Mouse (Mus musculus): ENCODE data around the gene Impg2. TPM values are rescaled to one million over a fixed set of nuclear protein-coding genes. Genes with fewer than 3 reads are reported as not detected.

Gene Impg2
- total and polyA plus RNA-seq, 2 experiments from 2014 or later: 0.08 to 0.48 TPM

GRCm38 (mm10) chr16:56298248-56298647 lies 94.1 kb downstream of the Impg2 start:
- H3K4me2 ChIP-seq (ENCODE audit: low read depth): no peak overlapping the region
- H3K9ac ChIP-seq: no peak overlapping the region
- DNase-seq: no peak
- TF ChIP-seq CTCF (IDR thresholded peaks at IDR 0.05; ENCODE audit: low read depth): no peak
- no peaks in the 10 kb centered on the region for H3K9me3 ChIP-seq (ENCODE audit: low read length)
- 91% methylated on average over 6 of the region's 6 CpGs for WGBS
- H3K4me3 ChIP-seq (ENCODE audit: low read depth, low read length): no peak overlapping the region
- no peak for ATAC-seq
- H3K27ac ChIP-seq (ENCODE audit: low read depth, low read length): no peak overlapping the region
- no peaks in the 10 kb centered on the region for H3K27me3 ChIP-seq (ENCODE audit: insufficient read depth, low read length)
- no peaks in the 10 kb centered on the region for H3K36me3 ChIP-seq (ENCODE audit: insufficient read depth)
- no peaks in the 10 kb centered on the region for H3K4me1 ChIP-seq (ENCODE audit: insufficient read depth)

DNA sequence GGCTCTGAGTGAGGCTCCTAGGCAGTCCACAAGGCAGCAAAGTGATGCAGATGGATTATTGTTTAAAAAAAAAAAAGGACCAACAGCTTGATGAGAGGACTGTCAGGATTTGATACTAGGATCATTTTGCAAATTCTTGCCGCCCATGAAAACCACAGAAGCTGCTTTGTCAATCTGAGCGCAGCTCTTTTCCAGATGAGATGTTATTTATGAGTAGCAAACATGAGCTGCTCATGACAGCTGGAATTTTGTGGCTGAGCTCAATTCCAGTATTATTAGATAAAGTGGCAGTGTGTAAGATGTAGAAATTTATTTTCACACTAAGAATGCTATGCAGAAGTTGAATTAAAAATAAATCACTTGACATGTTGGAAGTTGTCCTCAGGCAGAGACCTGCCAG lies 94.7 kb downstream of the Impg2 start:
- H3K9me3 ChIP-seq (ENCODE audit: low read length): no peaks in the 10 kb centered on the region
- H3K4me1 ChIP-seq (ENCODE audit: insufficient read depth): no peaks in the 10 kb centered on the region
- no peak overlapping the region for H3K27ac ChIP-seq (ENCODE audit: low read depth, low read length)
- ATAC-seq: no peak
- no peaks in the 10 kb centered on the region for H3K36me3 ChIP-seq (ENCODE audit: insufficient read depth)
- H3K9ac ChIP-seq: no peak overlapping the region
- no peaks in the 10 kb centered on the region for H3K27me3 ChIP-seq (ENCODE audit: insufficient read depth, low read length)
- H3K4me2 ChIP-seq (ENCODE audit: low read depth): no peak overlapping the region
- H3K4me3 ChIP-seq (ENCODE audit: low read depth, low read length): no peak overlapping the region
- 91% methylated on average over 2 of the region's 2 CpGs for WGBS
- DNase-seq: no peak
- TF ChIP-seq CTCF (IDR thresholded peaks at IDR 0.05; ENCODE audit: low read depth): no peak

DNA sequence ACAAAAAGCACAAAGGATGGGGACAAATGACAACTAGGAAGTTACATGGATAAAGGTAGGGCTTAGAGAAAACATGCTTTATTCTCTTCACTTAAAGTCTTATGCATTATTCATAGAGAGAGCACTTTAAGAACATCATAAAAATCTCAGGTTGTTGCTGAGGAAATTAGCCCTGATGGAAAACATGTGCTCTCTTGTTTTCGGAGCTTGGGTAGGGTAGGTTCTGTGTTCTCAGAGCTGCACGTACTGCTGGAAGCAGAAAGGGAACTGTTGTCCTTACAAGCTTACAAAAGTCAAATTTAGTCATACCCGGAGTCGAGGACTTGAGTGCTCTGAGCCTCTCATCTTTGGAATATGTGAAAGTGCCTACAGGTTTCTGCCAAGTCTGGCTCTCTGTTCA lies 98.9 kb downstream of the Impg2 start:
- Histone ChIP-seq H3K36me3 (ENCODE audit: insufficient read depth) (no peaks in the 10 kb centered on the region), H3K4me1 (ENCODE audit: insufficient read depth) (no peaks in the 10 kb centered on the region), H3K27me3 (ENCODE audit: insufficient read depth, low read length) (no peaks in the 10 kb centered on the region), H3K4me3 (ENCODE audit: low read depth, low read length) (no peak overlapping the region), H3K4me2 (ENCODE audit: low read depth) (no peak overlapping the region), H3K9me3 (ENCODE audit: low read length) (no peaks in the 10 kb centered on the region), H3K27ac (ENCODE audit: low read depth, low read length) (no peak overlapping the region), H3K9ac (no peak overlapping the region)
- no peak for TF ChIP-seq CTCF (IDR thresholded peaks at IDR 0.05; ENCODE audit: low read depth)
- DNase-seq: no peak
- 69% methylated on average over 4 of the region's 4 CpGs for WGBS
- no peak for ATAC-seq

- Histone ChIP-seq H3K27ac (ENCODE audit: low read depth, low read length) (no peak overlapping the region), H3K36me3 (ENCODE audit: insufficient read depth) (no peaks in the 10 kb centered on the region), H3K27me3 (ENCODE audit: insufficient read depth, low read length) (no peaks in the 10 kb centered on the region), H3K4me2 (ENCODE audit: low read depth) (no peak overlapping the region), H3K9me3 (ENCODE audit: low read length) (no peaks in the 10 kb centered on the region), H3K4me1 (ENCODE audit: insufficient read depth) (no peaks in the 10 kb centered on the region), H3K4me3 (ENCODE audit: low read depth, low read length) (no peak overlapping the region), H3K9ac (no peak overlapping the region)
- DNase-seq (no peak), ATAC-seq (peak; percentile 14; the same call in 1 of the 2 replicates)
- WGBS: 85% methylated on average over 4 of the region's 4 CpGs
- peak; percentile 17; the same call in 1 of the 2 replicates for TF ChIP-seq CTCF (IDR thresholded peaks at IDR 0.05; ENCODE audit: low read depth)
Measured at GRCm38 (mm10) chr16:56304167-56304566, 100.1 kb downstream of the Impg2 start.

GRCm38 (mm10) chr16:56307575-56307974 lies 103.5 kb downstream of the Impg2 start:
- TF ChIP-seq CTCF (IDR thresholded peaks at IDR 0.05; ENCODE audit: low read depth): no peak
- no peaks in the 10 kb centered on the region for H3K4me1 ChIP-seq (ENCODE audit: insufficient read depth)
- no peaks in the 10 kb centered on the region for H3K36me3 ChIP-seq (ENCODE audit: insufficient read depth)
- WGBS: 26% methylated on average over 4 of the region's 4 CpGs
- DNase-seq (no peak), ATAC-seq (no peak)
- H3K9ac ChIP-seq: no peak overlapping the region
- no peaks in the 10 kb centered on the region for H3K9me3 ChIP-seq (ENCODE audit: low read length)
- H3K4me3 ChIP-seq (ENCODE audit: low read depth, low read length): no peak overlapping the region
- no peak overlapping the region for H3K27ac ChIP-seq (ENCODE audit: low read depth, low read length)
- H3K27me3 ChIP-seq (ENCODE audit: insufficient read depth, low read length): no peaks in the 10 kb centered on the region
- H3K4me2 ChIP-seq (ENCODE audit: low read depth): no peak overlapping the region

GRCm38 (mm10) chr16:56311291-56311690 lies 107.2 kb downstream of the Impg2 start:
- ATAC-seq (no peak), DNase-seq (peak; percentile 24)
- no peak overlapping the region for H3K4me2 ChIP-seq (ENCODE audit: low read depth)
- H3K36me3 ChIP-seq (ENCODE audit: insufficient read depth): no peaks in the 10 kb centered on the region
- H3K9me3 ChIP-seq (ENCODE audit: low read length): no peaks in the 10 kb centered on the region
- H3K27me3 ChIP-seq (ENCODE audit: insufficient read depth, low read length): no peaks in the 10 kb centered on the region
- TF ChIP-seq CTCF (IDR thresholded peaks at IDR 0.05; ENCODE audit: low read depth): peak; percentile 58
- H3K27ac ChIP-seq (ENCODE audit: low read depth, low read length): no peak overlapping the region
- no peaks in the 10 kb centered on the region for H3K4me1 ChIP-seq (ENCODE audit: insufficient read depth)
- H3K4me3 ChIP-seq (ENCODE audit: low read depth, low read length): no peak overlapping the region
- no peak overlapping the region for H3K9ac ChIP-seq

Other genes with a start within 250 kb of the Impg2 start
- gene Rpl24, start 238.0 kb upstream of the Impg2 start, total RNA-seq (2014; rRNA removed): 576 and 901 TPM in 2 replicates
- gene Rpl24, start 238.0 kb upstream of the Impg2 start, polyA plus RNA-seq (2015; fragmentation: Nextera tagmentation; extraction: Ambion mirVana): 584 and 740 TPM in 2 replicates
- gene Zbtb11, start 230.4 kb upstream of the Impg2 start, total RNA-seq (2014; rRNA removed): 22.3 and 23.7 TPM in 2 replicates
- gene Zbtb11, start 230.4 kb upstream of the Impg2 start, polyA plus RNA-seq (2015; fragmentation: Nextera tagmentation; extraction: Ambion mirVana): 9.9 and 15.6 TPM in 2 replicates
- 92.8 and 106 TPM in 2 replicates for gene Pcnp, start 174.6 kb upstream of the Impg2 start, total RNA-seq (2014; rRNA removed)
- gene Pcnp, start 174.6 kb upstream of the Impg2 start, polyA plus RNA-seq (2015; fragmentation: Nextera tagmentation; extraction: Ambion mirVana): 231 and 236 TPM in 2 replicates
- 16.1 and 20.5 TPM in 2 replicates for gene Trmt10c, start 166.5 kb upstream of the Impg2 start, total RNA-seq (2014; rRNA removed)
- gene Trmt10c, start 166.5 kb upstream of the Impg2 start, polyA plus RNA-seq (2015; fragmentation: Nextera tagmentation; extraction: Ambion mirVana): 16.8 and 19.3 TPM in 2 replicates
- 28.9 and 35.0 TPM in 2 replicates for gene Senp7, start 156.0 kb upstream of the Impg2 start, total RNA-seq (2014; rRNA removed)
- 26.2 and 32.8 TPM in 2 replicates for gene Senp7, start 156.0 kb upstream of the Impg2 start, polyA plus RNA-seq (2015; fragmentation: Nextera tagmentation; extraction: Ambion mirVana)